Mouse (Mus musculus) adipocyte (in vitro differentiated cells): ENCODE data around the gene Syne2.

Experiments
- DNase-seq: peaks from one replicate; pipeline ENCODE4 v3.0.0-alpha.2; 2016; ENCODE audit warnings: low spot score

The Syne2 gene

GRCm38 (mm10) chr12:75827751-75828150 lies 9.8 kb downstream of the Syne2 start:
- no peak for DNase-seq

- no peak for DNase-seq
Observed at GRCm38 (mm10) chr12:75829616-75830015, 11.7 kb downstream of the Syne2 start.

- peak; percentile 64 for DNase-seq
Observed at GRCm38 (mm10) chr12:75833149-75833959, 15.4 kb downstream of the Syne2 start.

- no peak for DNase-seq
Observed at GRCm38 (mm10) chr12:75833960-75834729, 16.2 kb downstream of the Syne2 start.

GRCm38 (mm10) chr12:75836524-75836962 lies 18.6 kb downstream of the Syne2 start:
- no peak for DNase-seq

- no peak for DNase-seq
Observed at GRCm38 (mm10) chr12:75837462-75837861, 19.5 kb downstream of the Syne2 start.

GRCm38 (mm10) chr12:75839083-75839736 lies 21.3 kb downstream of the Syne2 start:
- no peak for DNase-seq

- no peak for DNase-seq
Observed at GRCm38 (mm10) chr12:75841183-75841582, 23.2 kb downstream of the Syne2 start.

GRCm38 (mm10) chr12:75844311-75844710 lies 26.4 kb downstream of the Syne2 start:
- no peak for DNase-seq

- DNase-seq: no peak
Observed at GRCm38 (mm10) chr12:75845070-75845469, 27.1 kb downstream of the Syne2 start.

- peak; percentile 53 for DNase-seq
Observed at GRCm38 (mm10) chr12:75846513-75846912, 28.6 kb downstream of the Syne2 start.

- DNase-seq: no peak
Observed at GRCm38 (mm10) chr12:75850205-75850604, 32.3 kb downstream of the Syne2 start.

- DNase-seq: peak; percentile 28
Observed at GRCm38 (mm10) chr12:75851481-75851880, 33.5 kb downstream of the Syne2 start.

GRCm38 (mm10) chr12:75852384-75852783 lies 34.5 kb downstream of the Syne2 start:
- no peak for DNase-seq

GRCm38 (mm10) chr12:75853559-75853958 lies 35.6 kb downstream of the Syne2 start:
- DNase-seq: peak; percentile 91

- no peak for DNase-seq
Observed at GRCm38 (mm10) chr12:75855051-75855453, 37.1 kb downstream of the Syne2 start.

- DNase-seq: no peak
Observed at GRCm38 (mm10) chr12:75855621-75856020, 37.7 kb downstream of the Syne2 start.

GRCm38 (mm10) chr12:75856096-75856868 lies 38.3 kb downstream of the Syne2 start:
- no peak for DNase-seq

GRCm38 (mm10) chr12:75859936-75860335 lies 42.0 kb downstream of the Syne2 start:
- DNase-seq: no peak

GRCm38 (mm10) chr12:75860843-75861242 lies 42.9 kb downstream of the Syne2 start:
- DNase-seq: no peak

- no peak for DNase-seq
Observed at GRCm38 (mm10) chr12:75865166-75865565, 47.2 kb downstream of the Syne2 start.
